Mouse (Mus musculus): ENCODE results near the gene Cfap221.

Cfap221 gene

DNA sequence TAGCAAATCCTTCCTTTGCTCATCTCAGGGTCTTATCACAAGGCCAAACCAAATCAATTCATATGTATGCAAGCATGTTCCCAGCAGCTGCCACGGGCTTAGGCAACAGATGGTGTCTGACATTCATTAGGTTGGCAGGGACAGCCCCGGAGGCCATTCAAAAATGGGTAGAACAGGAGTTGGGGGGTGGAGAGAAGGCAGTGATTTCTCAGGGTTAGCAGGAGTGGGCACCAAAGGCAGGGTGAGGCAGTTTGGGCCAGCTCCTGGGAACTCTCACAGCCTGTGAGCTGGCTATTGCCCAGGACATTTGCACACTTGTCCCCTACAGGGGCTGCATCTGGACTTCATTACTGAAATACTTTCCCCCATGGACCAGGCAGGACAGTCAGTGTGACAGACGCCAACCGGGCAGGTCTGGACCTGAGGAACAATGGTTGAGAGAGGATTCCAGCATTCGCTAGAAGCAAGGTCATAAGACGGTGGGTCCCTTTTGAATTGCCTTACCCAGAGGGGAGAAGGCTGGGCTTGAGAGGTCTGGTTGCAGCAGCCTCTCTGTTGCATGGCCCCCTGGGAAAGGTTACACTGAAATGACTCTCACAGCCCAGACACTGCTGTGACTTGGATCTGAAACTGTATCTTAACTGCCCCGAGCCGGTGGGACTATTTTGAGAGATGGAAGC is 94.3 kb downstream of the Cfap221 start:
- peak; percentile 78 to 85 for DNase-seq

DNA sequence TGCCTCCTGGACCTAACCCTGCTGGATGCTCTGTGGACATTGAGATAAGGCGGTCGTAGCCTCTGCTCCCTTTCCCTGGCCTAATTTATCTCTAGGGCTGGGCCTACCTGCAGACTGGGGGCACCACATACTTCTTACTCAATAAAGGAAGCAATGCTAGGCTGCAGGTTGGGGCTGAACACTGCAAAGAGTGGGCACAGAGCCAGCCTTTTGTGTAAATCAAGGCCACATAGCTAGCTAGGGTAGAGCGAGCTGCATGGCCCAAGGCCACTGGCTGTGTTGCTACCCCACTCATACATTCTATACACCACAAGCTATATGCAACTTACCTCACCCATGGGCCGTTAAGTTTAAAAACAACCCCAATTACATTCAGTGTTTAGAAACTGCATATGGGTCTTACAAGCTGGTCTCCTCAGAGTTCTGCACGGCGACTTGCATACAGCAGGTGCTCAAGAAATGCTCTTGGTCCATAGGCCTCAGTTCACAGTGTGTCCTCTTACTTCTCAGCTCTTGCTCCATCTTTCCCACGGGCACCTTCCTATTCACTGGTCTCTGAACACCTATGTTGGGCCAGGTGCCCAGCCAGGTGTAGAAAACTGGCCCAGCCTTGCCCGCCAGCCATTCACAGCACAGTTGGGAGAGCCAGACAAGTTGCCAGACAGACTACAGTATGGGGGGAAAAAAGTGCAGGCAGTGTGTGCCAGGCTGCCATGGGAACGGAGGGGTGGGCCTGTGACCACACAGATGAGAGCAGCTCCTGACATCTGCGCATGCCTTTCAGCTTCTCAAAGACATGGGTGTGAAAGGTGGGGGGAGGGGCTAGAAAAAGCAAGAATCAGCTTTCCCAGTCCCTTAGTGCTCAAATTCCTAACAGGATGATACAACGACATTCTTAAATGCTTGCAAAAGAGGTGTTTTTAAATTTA is 97.6 kb downstream of the Cfap221 start:
- DNase-seq: peak; percentile 59 to 78

DNA sequence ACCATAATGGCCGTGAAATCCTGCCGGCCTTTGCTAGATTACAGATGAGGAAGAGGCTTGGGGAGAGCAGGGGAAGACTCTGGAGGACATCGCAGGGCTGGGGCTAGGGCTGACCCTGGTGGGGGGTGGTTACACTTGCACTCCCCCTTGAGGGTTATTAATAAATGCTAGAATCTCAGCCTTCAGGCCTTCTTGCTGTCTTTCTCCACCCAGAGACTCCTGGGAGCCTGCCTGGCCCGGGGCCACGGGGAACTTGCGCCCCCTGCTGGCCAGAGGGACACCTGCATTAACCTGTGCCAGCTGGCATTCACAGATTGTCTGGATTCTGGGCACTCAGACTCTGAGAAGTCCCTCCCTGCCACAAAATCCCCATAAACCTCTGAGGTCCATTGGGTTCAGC is 102.1 kb downstream of the Cfap221 start:
- DNase-seq: peak; percentile 77 to 84

DNA sequence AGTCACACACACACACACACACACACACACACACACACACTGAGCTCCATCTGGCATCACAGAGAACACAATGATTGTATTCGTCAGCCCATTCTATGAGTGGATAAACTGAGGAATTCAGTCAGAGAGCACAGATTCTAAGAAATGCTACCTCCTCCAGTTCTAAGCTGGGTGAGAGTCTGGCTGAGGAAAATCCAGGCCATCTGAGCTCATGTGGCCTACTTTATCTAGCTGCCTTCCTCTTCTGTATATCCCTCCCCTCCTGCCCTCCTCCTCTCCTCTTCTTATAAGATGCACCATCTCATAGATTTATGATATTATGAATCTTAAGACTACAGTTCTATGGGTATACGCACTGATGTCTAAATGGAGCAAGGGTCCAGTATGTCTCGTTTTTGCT is 103.4 kb downstream of the Cfap221 start:
- no peak for DNase-seq

DNA sequence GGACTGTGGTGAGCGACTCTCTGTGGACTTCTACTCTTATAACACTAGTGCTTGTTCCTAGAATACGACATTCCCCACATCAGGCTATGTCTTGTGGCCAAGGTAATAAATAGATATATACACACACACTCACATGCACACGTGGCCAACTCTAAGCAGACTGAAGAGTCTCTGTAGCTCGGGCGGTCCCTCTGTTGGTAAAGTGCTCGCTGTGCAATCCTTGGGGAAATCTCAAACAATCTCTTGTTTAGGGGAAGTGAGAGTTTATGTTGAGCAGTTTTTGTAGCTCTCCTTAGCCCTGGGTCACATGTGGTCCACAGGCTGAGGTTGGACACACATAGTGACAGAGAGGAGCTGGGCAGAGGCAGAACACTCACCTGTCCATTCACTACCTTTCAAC is 104.1 kb downstream of the Cfap221 start:
- DNase-seq: no peak

DNA sequence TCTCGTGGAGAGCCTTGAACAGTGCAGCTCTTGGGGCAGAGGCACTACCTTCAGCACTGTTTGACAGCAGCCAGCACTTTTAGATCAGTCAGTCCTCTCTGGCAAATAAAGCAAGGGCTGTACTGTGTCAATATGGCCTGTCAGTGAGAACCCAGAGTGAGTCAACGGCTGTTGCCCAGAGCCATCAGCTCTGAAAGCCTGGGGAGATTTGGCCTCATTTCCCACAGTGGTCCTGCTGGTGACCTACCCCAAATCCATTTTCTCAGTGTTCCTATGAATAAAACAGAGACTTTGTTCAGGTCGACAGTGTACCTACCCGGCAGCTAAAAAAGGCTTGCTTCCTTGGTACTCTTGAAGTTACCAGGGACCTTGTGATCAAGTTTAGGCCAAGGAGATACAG is 105.2 kb downstream of the Cfap221 start:
- DNase-seq: peak; percentile 62 to 65

DNA sequence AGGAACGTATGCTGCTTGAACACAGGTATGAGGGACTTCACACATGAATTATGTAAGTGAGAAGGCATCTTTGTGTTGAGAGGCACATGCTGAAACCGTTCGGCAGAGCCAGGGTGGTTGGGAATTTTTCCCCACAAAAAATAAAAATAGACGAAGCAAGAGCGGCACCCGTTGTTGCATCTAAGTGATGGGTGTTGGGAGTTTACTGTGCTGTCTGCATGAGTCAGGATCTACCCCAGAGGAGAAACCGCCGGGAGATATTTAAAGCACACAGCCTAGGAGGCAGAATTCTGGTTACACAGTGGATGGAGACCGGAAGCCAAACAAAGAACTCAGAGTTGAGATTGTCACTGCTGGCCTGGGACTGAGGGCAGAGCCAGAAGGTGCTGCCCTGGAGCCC is 105.9 kb downstream of the Cfap221 start:
- DNase-seq: no peak

DNA sequence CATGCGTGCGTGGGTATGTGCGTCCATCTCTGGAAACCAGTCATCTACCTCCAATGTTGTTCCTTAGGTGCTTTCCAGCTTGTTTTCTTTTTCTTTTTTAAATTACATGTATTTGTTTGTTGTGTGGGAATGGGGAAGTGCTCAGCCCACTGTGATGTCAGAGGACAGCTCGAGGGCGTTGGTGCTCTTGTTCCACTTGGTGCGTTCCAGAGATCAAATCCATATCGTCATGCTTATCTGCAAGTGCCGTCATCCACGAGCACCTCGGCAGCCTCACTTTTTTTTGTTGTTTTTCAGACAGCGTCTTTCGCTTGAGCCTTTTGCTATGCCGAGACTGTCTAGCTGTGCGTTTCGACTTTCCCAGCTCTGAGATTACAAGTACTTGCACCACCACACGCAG is 107.7 kb downstream of the Cfap221 start:
- no peak for DNase-seq

DNA sequence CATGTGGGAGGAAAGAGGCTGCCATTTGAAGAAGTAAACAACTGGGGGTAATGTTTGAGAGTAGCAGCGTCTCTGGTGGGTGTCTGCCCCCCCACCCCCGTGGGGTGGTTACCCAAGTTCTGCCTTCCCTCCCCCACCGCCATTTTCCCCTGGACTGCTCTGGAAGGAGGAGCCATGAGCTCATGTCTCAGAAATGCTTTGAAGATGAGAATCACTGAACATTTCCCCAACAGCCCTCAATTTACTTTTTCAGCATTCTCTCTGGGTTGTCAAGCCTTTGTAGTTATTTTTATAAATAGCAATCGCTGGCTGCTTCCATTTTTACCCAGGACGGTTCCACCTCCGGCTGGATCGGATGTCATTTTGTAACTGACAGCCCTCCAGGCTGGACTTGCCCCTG is 110.7 kb downstream of the Cfap221 start:
- no peak for DNase-seq

DNA sequence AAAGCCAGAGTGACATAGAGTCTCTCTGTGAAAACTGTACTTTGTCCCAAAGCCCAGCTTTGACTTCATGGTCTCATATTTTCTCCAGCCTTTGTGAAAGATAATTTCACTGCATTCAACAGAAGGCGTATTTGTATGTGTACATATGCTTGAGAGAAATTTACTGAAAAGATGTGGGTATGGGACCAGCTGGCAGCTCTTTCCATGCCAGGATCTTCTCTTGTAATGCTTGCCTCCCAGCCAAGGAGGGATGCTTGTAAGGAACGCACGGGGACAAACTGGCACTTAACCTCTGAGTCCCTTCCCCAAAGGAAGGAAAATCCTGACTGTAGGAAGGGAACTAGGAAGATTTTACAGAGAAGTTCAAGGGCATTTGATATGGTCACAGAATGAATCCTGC is 112.8 kb downstream of the Cfap221 start:
- DNase-seq: peak; percentile 77

DNA sequence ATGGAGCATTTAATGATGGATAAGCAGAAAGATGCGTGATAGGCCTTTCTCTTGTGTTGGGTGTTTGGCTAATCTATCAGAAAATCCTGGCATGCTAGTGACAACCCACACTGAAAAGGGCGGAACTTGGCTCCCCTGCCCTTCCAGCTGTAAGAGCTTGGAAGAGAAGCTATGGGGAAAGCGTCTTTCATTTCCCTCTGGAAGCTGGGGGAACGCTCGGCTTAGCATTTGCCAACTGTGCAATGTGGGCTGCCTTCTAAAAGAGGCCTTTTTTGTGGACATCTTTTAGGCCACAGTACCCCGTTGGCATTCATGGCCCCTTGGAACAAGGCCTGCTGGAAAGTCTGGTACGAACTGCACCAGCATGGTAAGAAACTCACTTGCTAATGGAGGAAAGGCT is 118.1 kb downstream of the Cfap221 start:
- DNase-seq: peak; percentile 74 to 87

DNA sequence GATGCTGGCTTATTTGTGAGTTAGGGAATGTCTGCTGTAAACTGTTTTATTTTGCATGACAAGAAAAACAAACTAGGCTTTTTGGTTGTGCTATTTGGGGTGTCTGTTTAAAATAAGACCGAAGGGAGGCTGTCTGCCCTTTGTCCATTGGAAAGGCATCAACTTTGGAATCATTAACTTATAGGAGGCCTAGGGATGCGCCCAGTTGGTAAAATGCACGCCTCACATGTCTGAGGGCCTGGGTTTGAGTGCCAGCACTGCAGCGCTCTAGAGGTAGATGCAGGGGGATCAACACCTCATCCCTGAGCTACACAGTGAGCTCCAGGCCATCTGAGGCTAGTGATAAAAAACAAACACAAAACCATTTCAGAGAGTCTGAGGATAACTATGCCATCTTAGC is 119.6 kb downstream of the Cfap221 start:
- DNase-seq: no peak
